Mouse (Mus musculus) kidney, embryonic 15.5 days (tissue): ENCODE measurements around the gene Hat1. TPM values are rescaled to one million over a fixed set of nuclear protein-coding genes. Genes with fewer than 3 reads are reported as not detected.
A peak's percentile ranks its signal among the peaks of the same experiment; 100 is the strongest.

Experiments
- ATAC-seq: fragments of 200-750 bp; cut with Nextera tagmentation; replicated peaks from 2 replicates; pipeline ENCODE4 v1.8.0; 2017; ENCODE audit warnings: moderate TSS enrichment; ENCODE audit not compliant: low FRiP score
- H3K27ac ChIP-seq: fragments of 300-500 bp; sonication (generic); 2 replicates; pipeline ENCODE4 v1.5.1; 2015; ENCODE audit warnings: mild to moderate bottlenecking, inconsistent platforms
- H3K27me3 ChIP-seq: fragments of 300-500 bp; sonication (generic); 2 replicates; pipeline ENCODE4 v1.6.1; 2015; ENCODE audit warnings: inconsistent platforms
- H3K36me3 ChIP-seq: fragments of 300-500 bp; sonication (generic); 2 replicates; pipeline ENCODE4 v1.6.1; 2015; ENCODE audit warnings: inconsistent platforms
- H3K4me1 ChIP-seq: fragments of 300-500 bp; sonication (generic); 2 replicates; pipeline ENCODE4 v1.6.1; 2015; ENCODE audit warnings: inconsistent platforms
- H3K4me2 ChIP-seq: fragments of 300-500 bp; sonication (generic); 2 replicates; pipeline ENCODE4 v1.6.1; 2015; ENCODE audit warnings: moderate library complexity, mild to moderate bottlenecking, inconsistent platforms
- H3K4me3 ChIP-seq: fragments of 300-500 bp; sonication (generic); replicated peaks from 2 replicates; pipeline ENCODE4 v1.5.1; 2015; ENCODE audit warnings: mild to moderate bottlenecking, inconsistent platforms
- H3K9ac ChIP-seq: fragments of 300-500 bp; sonication (generic); 2 replicates; pipeline ENCODE4 v1.6.1; 2015; ENCODE audit warnings: mild to moderate bottlenecking, inconsistent platforms
- H3K9me3 ChIP-seq: fragments of 300-500 bp; sonication (generic); replicated peaks from 2 replicates; pipeline ENCODE4 v1.6.1; 2016; ENCODE audit warnings: inconsistent platforms
- WGBS: fragments of 180-500 bp; shearing (Covaris S2); methylation state at CpG from one replicate; pipeline ENCODE4 v1.1.7; 2015; ENCODE audit warnings: mixed read lengths; 5-methylcytosine and 5-hydroxymethylcytosine counted together
- polyA plus RNA-seq: library from polyadenylated mRNA; unstranded; fragments of >200 nt; fragmentation: Nextera tagmentation; extraction: Ambion mirVana; gene quantifications from 2 replicates; pipeline ENCODE4 v1.2.1, GENCODE M21; 2015

The Hat1 gene
- polyA plus RNA-seq, 1 experiment from 2014 or later: 138 TPM

DNA sequence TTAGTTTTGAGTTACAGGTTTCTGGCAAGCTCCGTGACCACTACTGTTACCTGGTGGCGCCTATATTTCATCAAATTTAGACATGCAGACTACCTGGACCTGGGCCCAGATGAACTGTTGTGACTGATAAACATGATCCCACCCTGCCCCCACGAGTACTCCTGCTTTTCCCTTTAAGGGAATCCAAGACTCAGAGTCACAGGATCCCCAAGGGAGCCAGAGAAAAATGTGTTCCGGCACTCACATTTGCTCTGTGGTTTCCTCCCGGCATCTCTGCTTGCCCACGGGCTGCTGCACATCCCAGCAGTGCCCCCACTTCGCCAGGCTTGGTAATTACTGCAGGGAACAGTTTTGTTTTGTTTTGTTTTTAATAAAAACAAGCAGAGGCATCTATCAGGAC, 85.6 kb downstream of the Hat1 start:
- Histone ChIP-seq H3K9ac (no peak overlapping the region), H3K4me1 (peaks cover 17% of the 10 kb centered on the region), H3K9me3 (no peaks in the 10 kb centered on the region), H3K27ac (no peak overlapping the region), H3K4me3 (no peak overlapping the region), H3K27me3 (no peaks in the 10 kb centered on the region), H3K36me3 (no peaks in the 10 kb centered on the region), H3K4me2 (no peak overlapping the region)
- WGBS: 24% methylated on average over 7 of the region's 7 CpGs
- no peak for ATAC-seq

- 69% methylated on average over 10 of the region's 10 CpGs for WGBS
- Histone ChIP-seq H3K9me3 (no peaks in the 10 kb centered on the region), H3K4me3 (no peak overlapping the region), H3K27ac (no peak overlapping the region), H3K9ac (no peak overlapping the region), H3K27me3 (no peaks in the 10 kb centered on the region), H3K4me1 (peaks cover 23% of the 10 kb centered on the region), H3K36me3 (no peaks in the 10 kb centered on the region), H3K4me2 (no peak overlapping the region)
- ATAC-seq: no peak
Measured at GRCm38 (mm10) chr2:71475311-71475710, 86.6 kb downstream of the Hat1 start.

DNA sequence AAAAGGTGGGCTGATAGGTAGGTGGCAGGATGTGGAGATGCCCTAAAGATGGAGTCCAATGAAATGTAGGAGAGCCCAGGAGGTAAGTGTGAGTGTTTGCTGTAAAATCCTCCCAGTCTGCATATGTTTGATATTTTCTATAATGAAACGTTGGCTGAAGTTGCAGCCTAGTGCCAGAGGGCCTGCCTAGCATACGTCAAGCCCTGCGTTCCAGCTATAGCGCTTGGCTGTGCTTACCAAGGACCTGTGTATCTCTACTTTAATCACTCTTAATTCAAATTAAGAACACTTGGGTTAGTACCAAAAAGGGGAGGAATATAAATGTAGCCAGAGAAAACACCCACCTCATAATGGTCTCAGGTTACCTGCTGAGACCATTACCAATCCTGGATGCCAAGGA, 87.0 kb downstream of the Hat1 start:
- Histone ChIP-seq H3K4me2 (no peak overlapping the region), H3K4me1 (peaks cover 23% of the 10 kb centered on the region), H3K4me3 (no peak overlapping the region), H3K27ac (no peak overlapping the region), H3K27me3 (no peaks in the 10 kb centered on the region), H3K9me3 (no peaks in the 10 kb centered on the region), H3K9ac (no peak overlapping the region), H3K36me3 (no peaks in the 10 kb centered on the region)
- WGBS: 91% methylated on average over 4 of the region's 4 CpGs
- no peak for ATAC-seq

DNA sequence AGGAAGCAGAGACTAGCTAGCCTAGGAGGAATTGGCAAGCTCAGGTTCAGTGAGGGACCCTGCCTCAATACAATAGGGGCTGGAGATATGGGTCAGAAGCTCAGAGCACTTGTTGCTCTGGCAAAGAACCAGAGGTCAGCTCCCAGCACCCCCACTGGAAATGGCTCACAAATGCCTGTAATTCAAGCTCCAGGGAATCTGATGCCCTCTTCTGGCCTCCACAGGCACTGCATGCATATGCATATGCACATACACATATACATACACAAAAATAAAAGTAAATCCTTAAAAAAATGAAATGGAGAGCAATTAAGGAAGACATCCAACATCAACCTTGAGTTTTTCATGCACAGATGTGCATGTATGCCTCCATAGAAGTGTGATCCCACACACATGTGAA, 89.0 kb downstream of the Hat1 start:
- Histone ChIP-seq H3K36me3 (no peaks in the 10 kb centered on the region), H3K4me1 (peaks cover 23% of the 10 kb centered on the region), H3K9me3 (no peaks in the 10 kb centered on the region), H3K27me3 (no peaks in the 10 kb centered on the region), H3K4me2 (no peak overlapping the region), H3K9ac (no peak overlapping the region), H3K27ac (no peak overlapping the region), H3K4me3 (no peak overlapping the region)
- ATAC-seq: no peak

DNA sequence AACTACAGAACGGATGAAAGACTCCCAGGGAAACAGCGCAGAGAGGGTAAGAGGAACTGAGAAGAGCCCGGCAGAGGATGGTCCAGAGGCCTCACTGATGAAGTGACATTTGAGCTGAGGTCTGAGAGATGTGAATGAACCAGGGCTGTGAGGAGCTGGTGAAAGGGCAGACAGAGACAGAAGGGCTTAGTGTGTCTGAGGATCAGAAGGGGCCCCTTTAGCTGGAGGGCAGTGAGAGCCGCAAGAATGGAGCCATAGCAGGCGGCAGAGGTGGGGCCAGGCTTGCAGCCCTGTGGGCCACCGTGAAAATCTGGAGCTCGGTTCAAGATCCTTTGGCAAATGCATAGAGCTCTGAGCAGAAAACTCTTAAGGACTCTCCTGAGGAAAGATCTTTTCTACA, 91.2 kb downstream of the Hat1 start:
- Histone ChIP-seq H3K36me3 (no peaks in the 10 kb centered on the region), H3K27me3 (no peaks in the 10 kb centered on the region), H3K4me1 (peaks cover 13% of the 10 kb centered on the region), H3K27ac (no peak overlapping the region), H3K4me3 (no peak overlapping the region), H3K4me2 (0 out of 2 replicates have a peak overlapping the region, but pooled peaks have one; percentile 9), H3K9me3 (no peaks in the 10 kb centered on the region), H3K9ac (no peak overlapping the region)
- ATAC-seq: peak; percentile 43; the same call in 1 of the 2 replicates
- WGBS: 13% methylated on average over 7 of the region's 7 CpGs

GRCm38 (mm10) chr2:71481825-71482224, 93.1 kb downstream of the Hat1 start:
- 86% methylated on average over 6 of the region's 6 CpGs for WGBS
- no peak overlapping the region for H3K4me2 ChIP-seq
- no peaks in the 10 kb centered on the region for H3K9me3 ChIP-seq
- H3K36me3 ChIP-seq: no peaks in the 10 kb centered on the region
- no peak overlapping the region for H3K9ac ChIP-seq
- ATAC-seq: no peak
- H3K27ac ChIP-seq: no peak overlapping the region
- peaks cover 5% of the 10 kb centered on the region for H3K4me1 ChIP-seq
- no peak overlapping the region for H3K4me3 ChIP-seq
- H3K27me3 ChIP-seq: no peaks in the 10 kb centered on the region

GRCm38 (mm10) chr2:71483046-71483716, 94.4 kb downstream of the Hat1 start:
- ATAC-seq: no peak
- Histone ChIP-seq H3K27ac (no peak overlapping the region), H3K4me2 (no peak overlapping the region), H3K4me3 (no peak overlapping the region), H3K9ac (no peak overlapping the region), H3K9me3 (no peaks in the 10 kb centered on the region), H3K36me3 (no peaks in the 10 kb centered on the region), H3K27me3 (no peaks in the 10 kb centered on the region), H3K4me1 (peaks cover 5% of the 10 kb centered on the region)
- 63% methylated on average over 10 of the region's 10 CpGs for WGBS

DNA sequence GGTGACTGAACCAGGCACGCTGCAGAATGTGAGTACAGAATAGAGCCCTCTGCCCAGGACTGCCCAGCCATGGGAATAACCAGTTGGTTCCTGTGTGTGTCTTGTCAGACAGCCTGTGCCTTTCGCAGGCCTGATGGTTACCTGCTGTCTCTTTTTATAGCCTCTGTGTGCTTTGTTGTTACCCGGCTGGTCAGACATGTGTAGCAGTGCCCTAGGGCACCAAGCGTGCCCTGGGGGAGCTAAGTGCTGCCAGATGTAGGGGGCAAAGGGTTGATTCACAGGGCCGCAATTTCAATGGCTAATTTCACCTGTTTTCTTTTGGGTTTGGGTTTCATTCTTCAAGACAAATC, 94.9 kb downstream of the Hat1 start:
- Histone ChIP-seq H3K4me1 (peaks cover 5% of the 10 kb centered on the region), H3K36me3 (no peaks in the 10 kb centered on the region), H3K9me3 (no peaks in the 10 kb centered on the region), H3K4me3 (no peak overlapping the region), H3K27ac (no peak overlapping the region), H3K4me2 (no peak overlapping the region), H3K9ac (no peak overlapping the region), H3K27me3 (no peaks in the 10 kb centered on the region)
- no peak for ATAC-seq
- 33% methylated on average over 5 of the region's 5 CpGs for WGBS

Other genes starting within 250 kb of the Hat1 start
- 83.2 and 85.6 TPM in 2 replicates for gene Dync1i2, start 177.3 kb upstream of the Hat1 start, polyA plus RNA-seq
- gene Slc25a12, start 21.2 kb upstream of the Hat1 start, polyA plus RNA-seq: 37.8 and 41.7 TPM in 2 replicates
- gene Metap1d, start 64.3 kb downstream of the Hat1 start, polyA plus RNA-seq: 39.5 and 42.1 TPM in 2 replicates
- 0.18 and 0.27 TPM in 2 replicates for gene Dlx1, start 139.2 kb downstream of the Hat1 start, polyA plus RNA-seq
- 0.16 and 0.17 TPM in 2 replicates for gene Dlx2, start 157.8 kb downstream of the Hat1 start, polyA plus RNA-seq